Mouse (Mus musculus) gastrocnemius, postnatal 36 days (tissue): ENCODE results near the gene Osbpl3. TPM values are rescaled to one million over a fixed set of nuclear protein-coding genes. Genes with fewer than 3 reads are reported as not detected.

Source experiments
- DNase-seq, 2 experiments: peaks; one replicate each; pipeline ENCODE4 v3.0.0; 2022
- intact Hi-C: fragments of 180-260 bp; cut with DNase I; formaldehyde crosslinking; loops from one replicate; pipeline ENCODE4 v1.15.1; 2025
- total RNA-seq, 2 experiments: library from RNA; stranded (reverse); gene quantifications; 2 replicates each; pipeline ENCODE4 v1.2.3; 2021

Osbpl3 gene
- total RNA-seq, 2 experiments from 2014 or later = 2.3 to 2.6 TPM

GRCm38 (mm10) chr6:50244126-50244525, 211.9 kb downstream of the Osbpl3 start:
- intact Hi-C loops = no loop called here

More at GRCm38 (mm10) chr6:50244126-50244525, 211.9 kb downstream of the Osbpl3 start:
- no peak for DNase-seq

Other genes starting within 250 kb of the Osbpl3 start
- gene Gsdme, start 192.3 kb downstream of the Osbpl3 start, total RNA-seq = under 1 TPM; 0.48 to 0.62 TPM
- gene Cycs, start 110.3 kb upstream of the Osbpl3 start, total RNA-seq = 100 to 1,000 TPM in 1 of 2 experiments, 10 to 100 TPM in 1; 99.6 to 104 TPM
- under 1 TPM; 0.48 to 0.59 TPM for gene 4921507P07Rik, start 140.4 kb upstream of the Osbpl3 start, total RNA-seq
- not detected for gene Npvf, start 198.2 kb upstream of the Osbpl3 start, total RNA-seq